Mouse (Mus musculus): ENCODE results near the gene Tnik. TPM values are rescaled to one million over a fixed set of nuclear protein-coding genes. Genes with fewer than 3 reads are reported as not detected.
A peak's percentile ranks its signal among the peaks of the same experiment; 100 is the strongest.

Gene Tnik
- total and polyA plus RNA-seq, 2 experiments from 2014 or later, result 58.2 to 118 TPM

DNA sequence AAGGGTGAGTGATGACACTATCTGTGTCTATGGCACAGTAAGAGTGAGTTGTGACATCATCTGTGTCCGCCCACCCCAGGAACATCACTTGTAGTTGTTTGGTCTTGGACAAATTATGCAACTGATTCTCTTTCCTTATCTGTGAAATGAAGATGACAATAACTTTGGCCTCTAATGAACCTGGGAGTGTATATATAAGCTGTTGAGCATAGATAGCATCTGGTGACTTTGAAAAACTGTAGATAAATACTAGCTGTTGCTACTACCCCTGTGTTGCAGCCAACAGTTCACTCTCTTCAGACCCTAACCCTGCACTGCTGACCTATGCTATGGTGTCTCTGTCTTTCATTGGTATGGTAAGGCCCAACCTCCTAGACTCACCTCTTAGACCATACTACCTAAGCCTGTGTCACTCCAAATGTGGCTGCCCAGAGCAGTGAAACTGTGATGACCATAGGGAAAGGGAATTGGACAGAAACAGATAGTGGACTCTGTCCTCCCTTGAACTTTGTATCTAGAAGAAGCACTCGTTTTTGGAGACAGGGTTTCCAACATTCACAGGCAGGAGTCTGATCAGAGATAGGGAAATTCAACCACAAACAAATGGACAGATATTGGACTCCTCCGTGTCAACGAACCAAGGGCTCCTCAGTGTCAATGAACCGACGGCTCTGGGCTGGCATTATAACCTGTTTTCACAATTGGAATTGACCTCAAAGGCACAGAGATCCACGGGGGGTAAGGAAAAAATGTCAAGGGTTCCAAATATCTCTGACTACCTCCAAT lies 451.1 kb downstream of the Tnik start:
- Histone ChIP-seq H3K4me3 (ENCODE audit: low read depth, low read length) (no peak overlapping the region), H3K9ac (replicated peaks; ENCODE audit: low read length, poor library complexity, severe bottlenecking) (no peak overlapping the region), H3K9me3 (ENCODE audit: low read length) (no peaks in the 10 kb centered on the region), H3K4me1 (ENCODE audit: insufficient read depth, low read length) (no peaks in the 10 kb centered on the region), H3K27me3 (ENCODE audit: insufficient read depth, low read length) (no peaks in the 10 kb centered on the region), H3K36me3 (ENCODE audit: insufficient read depth, low read length) (no peaks in the 10 kb centered on the region), H3K4me2 (ENCODE audit: low read depth, low read length, poor library complexity, severe bottlenecking) (no peak overlapping the region), H3K27ac (ENCODE audit: low read depth, low read length) (no peak overlapping the region)
- no peak for TF ChIP-seq CTCF (IDR thresholded peaks at IDR 0.05)
- ATAC-seq (ENCODE audit: low FRiP score) (no peak), DNase-seq (ENCODE audit: low spot score) (no peak)
- 83% methylated on average over 7 of the region's 7 CpGs for WGBS

DNA sequence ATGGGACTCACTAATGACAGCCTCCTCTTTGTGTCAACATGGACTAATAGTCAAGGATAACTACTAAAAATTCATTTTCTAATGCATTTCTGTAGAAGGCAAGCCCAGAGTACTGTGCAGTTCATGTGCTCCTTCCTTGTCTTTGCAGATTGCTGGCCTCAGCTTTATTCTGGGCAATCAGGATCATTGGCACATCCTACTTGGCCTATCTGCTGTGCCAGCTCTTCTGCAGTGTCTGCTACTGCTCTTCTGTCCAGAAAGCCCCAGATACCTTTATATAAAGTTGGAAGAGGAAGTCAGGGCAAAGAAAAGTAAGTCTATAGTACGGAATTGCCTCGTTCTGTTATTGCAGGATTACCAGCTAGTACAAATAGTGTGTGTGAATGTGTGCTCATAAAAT lies 455.5 kb downstream of the Tnik start:
- Histone ChIP-seq H3K4me1 (ENCODE audit: insufficient read depth, low read length) (no peaks in the 10 kb centered on the region), H3K27me3 (ENCODE audit: insufficient read depth, low read length) (no peaks in the 10 kb centered on the region), H3K4me2 (ENCODE audit: low read depth, low read length, poor library complexity, severe bottlenecking) (no peak overlapping the region), H3K9ac (replicated peaks; ENCODE audit: low read length, poor library complexity, severe bottlenecking) (no peak overlapping the region), H3K4me3 (ENCODE audit: low read depth, low read length) (no peak overlapping the region), H3K27ac (ENCODE audit: low read depth, low read length) (no peak overlapping the region), H3K9me3 (ENCODE audit: low read length) (no peaks in the 10 kb centered on the region), H3K36me3 (ENCODE audit: insufficient read depth, low read length) (no peaks in the 10 kb centered on the region)
- ATAC-seq (ENCODE audit: low FRiP score) (no peak), DNase-seq (ENCODE audit: low spot score) (no peak)
- 88% methylated on average over 2 of the region's 2 CpGs for WGBS
- no peak for TF ChIP-seq CTCF (IDR thresholded peaks at IDR 0.05)

DNA sequence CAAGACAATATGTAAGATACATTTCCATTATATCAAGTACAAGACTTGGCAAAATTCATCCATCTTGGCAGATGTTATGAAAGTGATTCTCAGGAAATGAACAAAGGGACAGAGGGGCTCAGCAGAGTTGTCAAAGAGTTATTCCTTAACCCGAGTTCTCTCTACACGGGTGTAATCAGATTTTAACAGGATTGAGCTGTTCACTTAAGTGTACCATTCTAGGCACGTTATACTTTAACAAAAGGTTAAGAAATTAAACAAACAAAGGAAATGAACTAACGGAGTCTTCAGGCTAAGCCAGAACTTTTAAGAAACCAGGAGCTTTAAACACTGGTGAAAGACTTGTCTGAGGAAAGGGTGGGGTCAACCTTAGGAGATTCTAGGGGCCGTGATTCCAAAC lies 458.2 kb downstream of the Tnik start:
- H3K9ac ChIP-seq (replicated peaks; ENCODE audit: low read length, poor library complexity, severe bottlenecking), result no peak overlapping the region
- ATAC-seq (ENCODE audit: low FRiP score) (no peak), DNase-seq (ENCODE audit: low spot score) (no peak)
- H3K4me3 ChIP-seq (ENCODE audit: low read depth, low read length), result no peak overlapping the region
- no peaks in the 10 kb centered on the region for H3K9me3 ChIP-seq (ENCODE audit: low read length)
- 54% methylated on average over 5 of the region's 5 CpGs for WGBS
- no peak overlapping the region for H3K4me2 ChIP-seq (ENCODE audit: low read depth, low read length, poor library complexity, severe bottlenecking)
- H3K36me3 ChIP-seq (ENCODE audit: insufficient read depth, low read length), result no peaks in the 10 kb centered on the region
- TF ChIP-seq CTCF (IDR thresholded peaks at IDR 0.05), result no peak
- no peaks in the 10 kb centered on the region for H3K27me3 ChIP-seq (ENCODE audit: insufficient read depth, low read length)
- no peaks in the 10 kb centered on the region for H3K4me1 ChIP-seq (ENCODE audit: insufficient read depth, low read length)
- no peak overlapping the region for H3K27ac ChIP-seq (ENCODE audit: low read depth, low read length)

DNA sequence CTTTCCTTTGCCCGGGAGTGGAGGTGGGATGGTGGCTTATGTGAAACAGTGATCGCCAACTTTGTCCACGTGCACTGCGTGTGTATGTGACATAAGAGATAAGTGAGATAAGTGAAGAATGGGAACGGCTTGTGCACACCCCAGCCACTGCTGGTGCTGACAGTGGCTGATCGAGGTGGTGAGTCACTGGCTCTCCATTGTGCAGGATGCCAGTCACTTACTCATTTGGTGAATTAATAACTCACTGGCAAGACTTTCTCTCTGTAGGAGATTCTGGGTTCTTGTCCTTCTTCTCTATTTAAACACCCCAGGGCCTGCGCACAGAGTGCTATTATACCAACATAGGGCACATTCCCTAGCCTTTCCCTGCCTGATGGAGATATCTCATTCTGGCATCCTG lies 458.8 kb downstream of the Tnik start:
- Histone ChIP-seq H3K27me3 (ENCODE audit: insufficient read depth, low read length) (no peaks in the 10 kb centered on the region), H3K36me3 (ENCODE audit: insufficient read depth, low read length) (no peaks in the 10 kb centered on the region), H3K27ac (ENCODE audit: low read depth, low read length) (no peak overlapping the region), H3K4me3 (ENCODE audit: low read depth, low read length) (no peak overlapping the region), H3K4me2 (ENCODE audit: low read depth, low read length, poor library complexity, severe bottlenecking) (no peak overlapping the region), H3K9me3 (ENCODE audit: low read length) (no peaks in the 10 kb centered on the region), H3K9ac (replicated peaks; ENCODE audit: low read length, poor library complexity, severe bottlenecking) (no peak overlapping the region), H3K4me1 (ENCODE audit: insufficient read depth, low read length) (no peaks in the 10 kb centered on the region)
- WGBS, result 85% methylated on average over 7 of the region's 7 CpGs
- ATAC-seq (ENCODE audit: low FRiP score), result no peak
- no peak for DNase-seq (ENCODE audit: low spot score)
- TF ChIP-seq CTCF (IDR thresholded peaks at IDR 0.05), result no peak

DNA sequence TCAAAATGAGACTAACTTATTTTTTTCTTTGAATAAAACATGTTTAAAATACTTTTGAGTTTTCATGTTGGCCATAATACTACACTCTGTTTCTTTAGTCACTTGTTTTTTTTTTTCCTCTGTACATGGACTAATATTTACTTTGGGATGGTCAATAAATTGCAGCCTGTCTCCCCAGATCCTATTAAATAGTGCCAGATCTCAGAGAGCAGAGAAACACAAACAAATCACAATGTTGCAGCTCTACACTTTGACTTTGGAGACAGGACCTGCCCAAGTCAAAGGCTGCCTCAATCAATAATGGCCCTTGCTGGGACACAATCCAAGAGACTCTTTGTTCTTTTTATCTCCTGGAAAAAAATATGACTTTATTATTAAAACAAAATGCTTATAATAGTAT lies 459.5 kb downstream of the Tnik start:
- H3K9me3 ChIP-seq (ENCODE audit: low read length), result no peaks in the 10 kb centered on the region
- no peak for TF ChIP-seq CTCF (IDR thresholded peaks at IDR 0.05)
- DNase-seq (ENCODE audit: low spot score), result no peak
- no peak overlapping the region for H3K4me3 ChIP-seq (ENCODE audit: low read depth, low read length)
- no peak for ATAC-seq (ENCODE audit: low FRiP score)
- H3K27ac ChIP-seq (ENCODE audit: low read depth, low read length), result no peak overlapping the region
- no peak overlapping the region for H3K4me2 ChIP-seq (ENCODE audit: low read depth, low read length, poor library complexity, severe bottlenecking)
- no peaks in the 10 kb centered on the region for H3K27me3 ChIP-seq (ENCODE audit: insufficient read depth, low read length)
- H3K9ac ChIP-seq (replicated peaks; ENCODE audit: low read length, poor library complexity, severe bottlenecking), result no peak overlapping the region
- no peaks in the 10 kb centered on the region for H3K36me3 ChIP-seq (ENCODE audit: insufficient read depth, low read length)
- H3K4me1 ChIP-seq (ENCODE audit: insufficient read depth, low read length), result no peaks in the 10 kb centered on the region

DNA sequence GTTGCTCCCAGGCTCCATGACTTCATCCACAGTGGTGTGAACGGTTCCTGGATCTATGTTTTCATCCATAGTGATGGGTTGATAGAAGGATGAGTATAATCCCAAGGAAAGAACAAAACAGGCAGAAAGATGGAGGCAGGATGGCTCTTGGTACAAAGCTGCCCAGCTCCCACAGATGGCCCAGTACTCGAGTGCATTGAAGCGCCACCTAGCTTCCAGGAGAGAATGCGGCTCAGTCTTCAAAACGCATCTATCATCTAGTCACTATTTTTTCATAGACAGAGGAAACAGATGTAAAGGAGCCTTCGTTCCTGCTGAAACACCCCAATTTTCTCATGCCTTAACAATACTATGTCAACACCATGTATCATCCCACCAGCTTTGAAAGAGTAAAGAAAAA lies 460.5 kb downstream of the Tnik start:
- Histone ChIP-seq H3K4me3 (ENCODE audit: low read depth, low read length) (no peak overlapping the region), H3K9me3 (ENCODE audit: low read length) (no peaks in the 10 kb centered on the region), H3K36me3 (ENCODE audit: insufficient read depth, low read length) (no peaks in the 10 kb centered on the region), H3K4me1 (ENCODE audit: insufficient read depth, low read length) (no peaks in the 10 kb centered on the region), H3K27me3 (ENCODE audit: insufficient read depth, low read length) (no peaks in the 10 kb centered on the region), H3K9ac (replicated peaks; ENCODE audit: low read length, poor library complexity, severe bottlenecking) (no peak overlapping the region), H3K4me2 (ENCODE audit: low read depth, low read length, poor library complexity, severe bottlenecking) (no peak overlapping the region), H3K27ac (ENCODE audit: low read depth, low read length) (no peak overlapping the region)
- no peak for ATAC-seq (ENCODE audit: low FRiP score)
- peak; percentile 39; the same call in 1 of the 2 replicates for TF ChIP-seq CTCF (IDR thresholded peaks at IDR 0.05)
- DNase-seq (ENCODE audit: low spot score), result no peak
- 68% methylated on average over 6 of the region's 6 CpGs for WGBS
